Mouse (Mus musculus) neural tube, embryonic 14.5 days (tissue): ENCODE measurements around the gene Prelid1. TPM values are rescaled to one million over a fixed set of nuclear protein-coding genes. Genes with fewer than 3 reads are reported as not detected.
A peak's percentile ranks its signal among the peaks of the same experiment; 100 is the strongest.

Experiments used
- ATAC-seq: fragments of 200-750 bp; cut with Nextera tagmentation; 2 replicates; pipeline ENCODE4 v1.8.0; 2017; ENCODE audit warnings: low read depth, mild to moderate bottlenecking, moderate TSS enrichment, moderate library complexity
- H3K27ac ChIP-seq: fragments of 300-500 bp; sonication (generic); 2 replicates; pipeline ENCODE4 v1.5.1; 2014; ENCODE audit warnings: low read depth, mild to moderate bottlenecking, control low read depth, low read length, moderate library complexity, mixed read lengths
- H3K27me3 ChIP-seq: fragments of 300-500 bp; sonication (generic); 2 replicates; pipeline ENCODE4 v1.6.1; 2014; ENCODE audit warnings: low read length; ENCODE audit not compliant: control insufficient read depth, insufficient read depth
- H3K36me3 ChIP-seq: fragments of 300-500 bp; sonication (generic); 2 replicates; pipeline ENCODE4 v1.6.1; 2014; ENCODE audit warnings: low read length, mixed read lengths; ENCODE audit not compliant: control insufficient read depth, insufficient read depth
- H3K4me1 ChIP-seq: fragments of 300-500 bp; sonication (generic); 2 replicates; pipeline ENCODE4 v1.6.1; 2014; ENCODE audit warnings: low read length; ENCODE audit not compliant: control insufficient read depth, insufficient read depth
- H3K4me2 ChIP-seq: fragments of 300-500 bp; sonication (generic); 2 replicates; pipeline ENCODE4 v1.6.1; 2014; ENCODE audit warnings: mild to moderate bottlenecking, low read depth, low read length, control low read depth
- H3K4me3 ChIP-seq: fragments of 300-500 bp; sonication (generic); 2 replicates; pipeline ENCODE4 v1.5.1; 2014; ENCODE audit warnings: low read depth, low read length, control low read depth, mixed read lengths
- H3K9ac ChIP-seq: fragments of 300-500 bp; sonication (generic); replicated peaks from 2 replicates; pipeline ENCODE4 v1.6.1; 2014; ENCODE audit warnings: low read depth, mild to moderate bottlenecking, control low read depth, low read length, mixed read lengths
- H3K9me3 ChIP-seq: fragments of 300-500 bp; sonication (generic); 2 replicates; pipeline ENCODE4 v1.6.1; 2016; ENCODE audit warnings: low read length; ENCODE audit not compliant: control insufficient read depth
- WGBS: fragments of 180-500 bp; shearing (Covaris S2); extraction: QIAGEN DNeasy Blood & Tissue Kit; methylation state at CpG from one replicate; pipeline ENCODE4 v1.1.7; 2014; 5-methylcytosine and 5-hydroxymethylcytosine counted together
- polyA plus RNA-seq: library from polyadenylated mRNA; unstranded; fragments of >200 nt; fragmentation: Nextera tagmentation; extraction: Ambion mirVana; gene quantifications from 2 replicates; pipeline ENCODE4 v1.2.1, GENCODE M21; 2014

Prelid1 gene
- polyA plus RNA-seq, 1 experiment from 2014 or later = 316 TPM

- WGBS = 86% methylated on average over 3 of the region's 3 CpGs
- H3K9ac ChIP-seq = no peak overlapping the region
- no peak overlapping the region for H3K4me2 ChIP-seq
- no peaks in the 10 kb centered on the region for H3K27me3 ChIP-seq
- peaks cover 42% of the 10 kb centered on the region for H3K36me3 ChIP-seq
- no peak overlapping the region for H3K27ac ChIP-seq
- H3K9me3 ChIP-seq = no peaks in the 10 kb centered on the region
- H3K4me1 ChIP-seq = peaks cover 15% of the 10 kb centered on the region; the same call in 1 of the 2 replicates
- H3K4me3 ChIP-seq = no peak overlapping the region
- no peak for ATAC-seq
These were observed 1.9 kb upstream of the Prelid1 start for GRCm38 (mm10) chr13:55318351-55318750.

- Histone ChIP-seq H3K36me3 (peaks cover 33% of the 10 kb centered on the region), H3K4me1 (peaks cover 21% of the 10 kb centered on the region; the same call in 1 of the 2 replicates), H3K4me3 (peak within 1 kb of the TSS; percentile 100), H3K4me2 (peak within 1 kb of the TSS; percentile 86), H3K27ac (peak within 1 kb of the TSS; percentile 74), H3K9ac (peak within 1 kb of the TSS; percentile 95), H3K9me3 (no peaks in the 10 kb centered on the region), H3K27me3 (no peaks in the 10 kb centered on the region)
- peak; percentile 91 for ATAC-seq
- WGBS = under 1% methylated on average over 71 of the region's 73 CpGs
These were observed 1.3 kb downstream of the Prelid1 start, which contains the start of gene Rab24 for GRCm38 (mm10) chr13:55321434-55322129. Gene Rab24, minus strand, starts transcription at chr13:55321946.

- Histone ChIP-seq H3K36me3 (peaks cover 28% of the 10 kb centered on the region), H3K4me1 (peaks cover 24% of the 10 kb centered on the region; the same call in 1 of the 2 replicates)
- 1% methylated on average over 29 of the region's 31 CpGs for WGBS
These were observed 2.0 kb downstream of the Prelid1 start for GRCm38 (mm10) chr13:55322130-55322825.

DNA sequence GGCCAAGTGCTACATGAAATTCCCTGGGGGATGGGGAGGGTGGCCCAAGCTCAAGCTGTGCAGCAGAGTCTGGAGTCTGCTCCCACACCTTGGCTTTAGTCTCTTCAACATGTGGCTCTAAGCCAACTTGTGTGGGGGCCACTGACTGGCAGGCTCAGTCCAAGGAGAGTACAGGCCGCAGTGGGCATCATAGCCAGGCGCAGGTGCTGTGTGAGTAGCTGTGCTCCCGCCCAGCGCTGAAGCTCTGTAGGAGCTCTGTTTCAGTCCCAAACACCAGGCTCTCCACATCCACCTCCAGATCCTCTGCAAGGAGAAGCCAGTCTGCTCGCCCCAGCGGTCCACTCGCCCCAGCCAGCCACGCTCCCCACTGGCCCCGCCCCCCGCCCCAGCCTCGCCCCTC lies 5.3 kb downstream of the Prelid1 start:
- Histone ChIP-seq H3K36me3 (peaks cover 21% of the 10 kb centered on the region), H3K27ac (no peak overlapping the region), H3K27me3 (no peaks in the 10 kb centered on the region), H3K9ac (no peak overlapping the region), H3K4me1 (peaks cover 36% of the 10 kb centered on the region; the same call in 1 of the 2 replicates), H3K4me3 (no peak overlapping the region), H3K9me3 (no peaks in the 10 kb centered on the region), H3K4me2 (no peak overlapping the region)
- ATAC-seq = no peak
- 83% methylated on average over 11 of the region's 11 CpGs for WGBS

More at GRCm38 (mm10) chr13:55322130-55322825, 2.0 kb downstream of the Prelid1 start:
- peak overlapping the region; percentile 86 for H3K4me2 ChIP-seq
- H3K9ac ChIP-seq = peak overlapping the region; percentile 95
- no peaks in the 10 kb centered on the region for H3K27me3 ChIP-seq
- H3K4me3 ChIP-seq = peak overlapping the region; percentile 100
- H3K27ac ChIP-seq = peak overlapping the region; percentile 74; the same call in 1 of the 2 replicates
- no peaks in the 10 kb centered on the region for H3K9me3 ChIP-seq
- ATAC-seq = no peak; the same call in 1 of the 2 replicates

DNA sequence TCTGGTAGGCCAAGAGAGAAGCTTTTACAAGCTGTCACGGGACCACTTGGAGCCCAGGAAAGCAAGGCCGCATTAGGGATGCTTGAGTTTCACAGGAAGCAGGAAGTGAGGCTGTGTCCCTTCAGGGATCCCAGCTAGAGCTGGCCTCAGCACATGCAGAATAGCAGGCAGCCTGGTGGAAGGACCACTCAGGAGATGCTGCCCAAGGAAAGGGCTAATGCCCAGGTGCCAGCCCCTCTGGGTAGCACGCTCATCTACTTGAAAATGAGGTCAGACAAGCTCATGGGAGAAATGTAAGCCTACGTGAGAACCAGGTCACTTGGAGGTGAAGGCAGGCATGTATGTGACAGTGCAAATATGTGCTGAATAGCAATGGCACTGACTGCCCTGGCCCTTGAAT lies 6.9 kb downstream of the Prelid1 start:
- no peaks in the 10 kb centered on the region for H3K27me3 ChIP-seq
- H3K27ac ChIP-seq = peak overlapping the region; percentile 22; the same call in 1 of the 2 replicates
- peaks cover 30% of the 10 kb centered on the region; the same call in 1 of the 2 replicates for H3K4me1 ChIP-seq
- WGBS = 56% methylated on average over 4 of the region's 4 CpGs
- 0 out of 2 replicates have a peak overlapping the region, but pooled peaks have one; percentile 11 for H3K9ac ChIP-seq
- H3K36me3 ChIP-seq = peaks cover 21% of the 10 kb centered on the region
- no peak overlapping the region for H3K4me2 ChIP-seq
- H3K9me3 ChIP-seq = no peaks in the 10 kb centered on the region
- no peak overlapping the region for H3K4me3 ChIP-seq
- no peak for ATAC-seq

- Histone ChIP-seq H3K4me3 (no peak overlapping the region), H3K27me3 (no peaks in the 10 kb centered on the region), H3K4me2 (0 out of 2 replicates have a peak overlapping the region, but pooled peaks have one; percentile 0), H3K9ac (no peak overlapping the region), H3K9me3 (no peaks in the 10 kb centered on the region), H3K27ac (peak overlapping the region; percentile 22; the same call in 1 of the 2 replicates), H3K4me1 (peaks cover 28% of the 10 kb centered on the region; the same call in 1 of the 2 replicates), H3K36me3 (peaks cover 21% of the 10 kb centered on the region)
- whole genome bisulfite sequencing = 48% methylated on average over 8 of the region's 8 CpGs
- ATAC-seq = 0 out of 2 replicates have a peak, but pooled peaks have one; percentile 29
These were observed 7.3 kb downstream of the Prelid1 start for GRCm38 (mm10) chr13:55327633-55328032.

DNA sequence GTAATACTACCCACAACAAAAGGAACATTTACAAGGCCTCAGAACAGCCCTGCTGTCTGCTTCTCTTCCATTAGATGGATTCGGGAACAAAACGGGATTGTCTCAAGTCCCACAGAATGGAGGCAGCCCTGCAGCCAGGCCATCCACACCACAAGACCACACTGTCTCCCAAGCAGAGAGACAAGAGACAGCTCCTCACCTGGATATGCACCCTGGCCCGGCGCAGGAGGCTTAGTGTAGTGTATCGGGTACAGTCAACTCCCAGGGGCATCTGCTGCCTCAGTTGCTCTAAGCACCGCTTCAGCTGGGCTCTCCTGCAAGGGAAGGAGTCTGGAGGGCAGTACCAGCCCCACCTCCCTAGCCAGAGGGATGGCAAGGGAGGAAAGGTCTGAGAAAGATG lies 7.9 kb downstream of the Prelid1 start:
- no peak overlapping the region for H3K9ac ChIP-seq
- ATAC-seq = no peak

DNA sequence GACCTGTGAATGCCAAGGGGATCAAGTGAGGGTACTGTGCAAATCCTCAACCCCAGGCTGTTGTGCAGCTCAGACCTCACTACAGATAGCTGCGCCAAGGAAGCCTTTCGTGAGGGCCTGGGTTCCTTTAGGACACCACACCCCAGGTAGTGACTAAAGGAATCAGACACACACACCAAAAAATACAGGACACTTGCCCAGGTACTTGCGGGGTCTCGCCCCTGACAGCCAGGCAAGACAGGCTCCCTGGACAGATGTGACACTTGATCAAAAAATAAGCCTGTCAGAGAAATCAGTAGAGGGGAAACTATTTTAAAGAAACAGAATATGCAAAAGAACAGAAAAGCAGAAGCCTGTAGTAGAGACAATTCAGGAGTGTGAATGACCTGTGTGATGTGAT lies 8.3 kb downstream of the Prelid1 start:
- no peak for ATAC-seq
- Histone ChIP-seq H3K27me3 (no peaks in the 10 kb centered on the region), H3K36me3 (peaks cover 21% of the 10 kb centered on the region), H3K9ac (peak overlapping the region; percentile 51; the same call in 1 of the 2 replicates), H3K27ac (no peak overlapping the region), H3K4me3 (no peak overlapping the region), H3K4me2 (peak overlapping the region; percentile 70; the same call in 1 of the 2 replicates), H3K9me3 (no peaks in the 10 kb centered on the region), H3K4me1 (peaks cover 18% of the 10 kb centered on the region; the same call in 1 of the 2 replicates)
- 81% methylated on average over 4 of the region's 4 CpGs for WGBS

More for the DNA sequence above, 7.9 kb downstream of the Prelid1 start:
- Histone ChIP-seq H3K4me3 (no peak overlapping the region), H3K27me3 (no peaks in the 10 kb centered on the region), H3K4me2 (peak overlapping the region; percentile 0; the same call in 1 of the 2 replicates), H3K27ac (no peak overlapping the region), H3K36me3 (peaks cover 21% of the 10 kb centered on the region), H3K4me1 (peaks cover 23% of the 10 kb centered on the region; the same call in 1 of the 2 replicates), H3K9me3 (no peaks in the 10 kb centered on the region)
- WGBS = 85% methylated on average over 6 of the region's 6 CpGs
